Mouse (Mus musculus) cerebral cortex, adult 2 months (tissue): Measurements from ENCODE around the gene 1700012A03Rik.

ENCODE experiments used
- WGBS: fragments of 180-500 bp; shearing (Covaris S2); methylation state at CpG from one replicate; pipeline ENCODE4 v1.1.7; 2018; 5-methylcytosine and 5-hydroxymethylcytosine counted together

Gene 1700012A03Rik

DNA sequence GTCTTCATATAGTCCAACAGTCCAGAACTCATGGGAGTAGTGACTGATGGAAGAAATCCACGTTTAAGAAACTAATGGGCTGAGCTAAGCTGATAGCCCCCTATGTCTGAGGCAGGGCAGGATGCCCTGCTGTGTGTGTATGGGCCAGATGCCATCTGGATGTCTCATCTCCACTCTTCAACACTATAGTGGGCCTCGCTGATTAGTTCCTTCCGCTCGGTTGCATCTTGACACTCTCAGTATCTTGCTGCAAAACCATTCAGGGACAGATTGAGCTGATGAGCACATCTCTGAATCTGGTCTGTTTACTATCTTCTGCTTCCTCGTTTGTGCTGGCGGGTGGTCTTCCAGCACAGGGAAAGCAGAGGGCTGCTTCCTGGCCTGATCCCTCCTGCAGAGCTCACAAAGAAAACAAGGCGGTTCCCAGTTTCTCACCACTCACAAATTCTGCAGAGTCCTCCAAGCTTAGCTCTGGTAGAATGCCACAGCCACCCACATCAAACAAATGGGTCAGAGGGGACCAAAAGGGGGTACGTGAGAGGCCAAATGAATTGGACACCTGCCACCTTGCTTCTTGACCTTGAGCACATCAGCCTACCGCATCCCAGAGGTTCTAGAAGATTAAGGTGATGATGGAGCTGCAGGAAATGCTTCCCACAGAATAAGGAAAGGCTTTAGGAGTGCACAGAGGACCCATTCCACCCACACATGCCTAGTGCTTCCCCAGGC lies 55.7 kb downstream of the 1700012A03Rik start:
- WGBS = 52% methylated on average over 9 of the region's 9 CpGs
